Mouse (Mus musculus) natural killer cell, adult 2 months (primary cell): ENCODE results near the gene Cyp2u1.

Experiments used
- DNase-seq, 2 experiments: peaks; one replicate each; pipeline ENCODE4 v3.0.0; 2022; ENCODE audit warnings: low spot score in 2 of 2

Cyp2u1 gene

DNA sequence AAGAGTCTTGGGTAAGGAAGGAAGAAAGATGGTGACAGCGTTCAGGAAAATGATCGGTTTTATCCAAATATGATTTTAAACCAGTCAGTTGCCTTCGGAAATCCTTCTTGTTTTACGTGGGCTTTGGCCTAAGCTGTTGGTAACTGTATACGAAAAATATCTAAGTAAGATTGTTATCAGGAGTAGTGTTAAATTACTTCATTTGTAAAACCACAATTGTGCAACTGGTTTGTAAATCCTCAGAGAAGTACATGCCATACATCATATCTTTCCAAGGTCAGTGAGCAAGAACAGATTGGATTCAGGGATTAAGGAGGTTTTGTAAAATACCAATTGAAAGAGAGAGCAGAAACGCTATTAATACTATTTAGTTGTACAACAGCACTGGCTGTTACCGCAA lies 3.2 kb upstream of the Cyp2u1 start:
- DNase-seq, result no peak

DNA sequence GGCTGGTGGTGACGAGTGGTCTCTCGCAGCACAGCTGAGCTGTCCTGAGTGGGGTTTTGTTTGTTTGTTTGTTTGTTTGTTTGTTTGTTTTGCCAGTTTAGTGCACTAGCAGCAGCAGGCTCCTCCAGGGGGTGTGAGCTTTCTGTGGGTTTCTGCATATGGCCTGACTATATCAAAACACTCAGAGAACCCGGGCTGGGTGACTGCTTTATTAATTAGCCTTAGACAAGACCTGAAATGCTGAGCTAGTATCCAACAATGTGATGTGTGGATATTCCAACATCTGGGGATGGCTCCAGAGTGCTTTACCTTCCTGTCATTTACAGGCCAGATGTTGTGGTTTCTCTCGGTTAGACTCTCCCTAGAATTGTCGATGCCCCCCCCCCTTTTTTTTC lies 290 bp upstream of the Cyp2u1 start:
- no peak for DNase-seq

- peak; percentile 18 to 20 for DNase-seq
Measured at GRCm38 (mm10) chr3:131299908-131300307, 3.1 kb downstream of the Cyp2u1 start.

- DNase-seq, result no peak
Measured at GRCm38 (mm10) chr3:131299078-131299477, 3.9 kb downstream of the Cyp2u1 start.

GRCm38 (mm10) chr3:131296893-131297292 lies 6.1 kb downstream of the Cyp2u1 start:
- no peak for DNase-seq

GRCm38 (mm10) chr3:131295513-131296200 lies 7.4 kb downstream of the Cyp2u1 start:
- no peak for DNase-seq

DNA sequence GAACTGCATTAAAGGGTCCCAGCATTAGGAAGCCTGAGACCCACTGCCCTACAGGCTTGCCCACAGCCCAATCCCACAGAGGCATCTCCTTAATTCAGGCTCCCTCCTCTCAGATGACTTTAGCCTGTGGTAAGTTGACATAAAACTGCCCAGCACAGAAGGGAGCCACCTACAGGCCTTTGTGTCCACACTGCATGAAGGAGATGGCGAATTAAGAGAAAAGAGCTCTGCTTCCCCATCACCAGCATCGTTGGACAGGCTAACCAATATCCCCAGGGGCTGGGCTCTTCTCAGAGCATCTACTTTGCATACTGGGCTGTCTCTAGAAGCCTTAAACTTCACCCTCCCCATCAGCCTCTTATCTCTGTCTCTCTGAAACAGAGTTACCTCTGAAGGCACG lies 8.5 kb downstream of the Cyp2u1 start:
- no peak for DNase-seq

GRCm38 (mm10) chr3:131292959-131293358 lies 10.1 kb downstream of the Cyp2u1 start:
- no peak for DNase-seq

DNA sequence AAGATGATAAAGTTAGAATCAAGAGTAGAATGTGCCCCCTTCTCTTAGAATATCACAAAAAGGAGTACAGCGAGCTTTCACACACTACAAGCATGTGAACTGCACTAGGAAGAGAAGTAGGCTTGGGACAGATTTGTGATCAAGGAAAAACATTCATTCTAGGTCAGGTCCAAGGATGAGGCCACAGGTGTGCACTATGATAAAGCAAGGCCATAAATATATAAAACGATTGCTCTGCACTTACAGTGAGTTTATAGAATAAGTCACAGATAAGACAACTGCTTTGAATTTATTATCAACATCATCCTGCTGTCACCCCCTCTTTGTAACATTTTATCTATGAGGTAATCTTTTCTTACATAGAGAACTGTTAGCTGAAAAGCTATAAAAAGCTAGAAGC lies 10.7 kb downstream of the Cyp2u1 start:
- DNase-seq, result no peak

GRCm38 (mm10) chr3:131291890-131292289 lies 11.1 kb downstream of the Cyp2u1 start:
- DNase-seq, result no peak

- DNase-seq, result no peak
Measured at GRCm38 (mm10) chr3:131274151-131274550, 28.9 kb downstream of the Cyp2u1 start.

- no peak for DNase-seq
Measured at GRCm38 (mm10) chr3:131272374-131273100, 30.5 kb downstream of the Cyp2u1 start.

- DNase-seq, result peak; percentile 72 to 81
Measured at GRCm38 (mm10) chr3:131271559-131272373, 31.3 kb downstream of the Cyp2u1 start, which contains the start of gene Hadh. TSS of gene Hadh (minus strand) at chr3:131272101.

DNA sequence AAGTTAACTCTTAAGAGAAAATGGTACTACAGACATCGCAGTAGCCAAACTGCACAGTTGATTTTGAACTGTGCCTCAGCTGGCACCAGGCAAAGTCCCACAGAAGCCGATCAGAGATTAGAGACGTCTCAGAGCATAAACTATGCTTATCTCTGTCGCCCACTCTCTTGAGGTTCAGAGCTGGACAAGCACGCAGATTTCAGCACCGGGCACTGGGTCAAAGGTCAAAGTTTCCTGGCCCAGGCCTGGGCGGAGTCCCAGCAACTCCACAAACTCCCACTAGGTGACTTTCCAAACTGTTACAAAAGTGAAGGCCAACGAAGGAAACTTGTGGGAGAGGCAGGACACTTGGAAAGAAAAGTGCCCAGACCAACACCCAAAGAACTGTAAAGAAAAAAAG lies 31.9 kb downstream of the Cyp2u1 start:
- no peak for DNase-seq

- DNase-seq, result no peak
Measured at GRCm38 (mm10) chr3:131270381-131270780, 32.6 kb downstream of the Cyp2u1 start.

GRCm38 (mm10) chr3:131266366-131267050 lies 36.5 kb downstream of the Cyp2u1 start:
- DNase-seq, result no peak

DNA sequence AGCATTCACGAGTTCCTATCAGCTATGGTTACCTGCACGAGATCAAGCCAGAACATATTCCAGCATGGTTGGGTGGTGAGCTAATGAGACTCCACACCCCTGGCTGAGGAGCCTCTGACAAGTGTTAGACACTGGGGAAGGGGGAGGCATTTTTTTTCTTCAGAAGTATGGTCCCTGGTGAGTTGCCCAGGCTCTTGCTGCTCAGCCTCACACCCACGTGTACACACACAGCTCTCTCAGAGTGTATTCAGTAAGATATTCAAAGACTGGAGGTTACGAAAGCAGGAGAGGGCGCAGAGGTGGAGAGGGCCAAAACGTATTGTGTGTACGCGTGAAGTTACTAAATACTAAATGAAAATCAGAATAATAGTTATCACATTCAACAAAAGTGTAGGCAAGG lies 37.5 kb downstream of the Cyp2u1 start:
- no peak for DNase-seq

DNA sequence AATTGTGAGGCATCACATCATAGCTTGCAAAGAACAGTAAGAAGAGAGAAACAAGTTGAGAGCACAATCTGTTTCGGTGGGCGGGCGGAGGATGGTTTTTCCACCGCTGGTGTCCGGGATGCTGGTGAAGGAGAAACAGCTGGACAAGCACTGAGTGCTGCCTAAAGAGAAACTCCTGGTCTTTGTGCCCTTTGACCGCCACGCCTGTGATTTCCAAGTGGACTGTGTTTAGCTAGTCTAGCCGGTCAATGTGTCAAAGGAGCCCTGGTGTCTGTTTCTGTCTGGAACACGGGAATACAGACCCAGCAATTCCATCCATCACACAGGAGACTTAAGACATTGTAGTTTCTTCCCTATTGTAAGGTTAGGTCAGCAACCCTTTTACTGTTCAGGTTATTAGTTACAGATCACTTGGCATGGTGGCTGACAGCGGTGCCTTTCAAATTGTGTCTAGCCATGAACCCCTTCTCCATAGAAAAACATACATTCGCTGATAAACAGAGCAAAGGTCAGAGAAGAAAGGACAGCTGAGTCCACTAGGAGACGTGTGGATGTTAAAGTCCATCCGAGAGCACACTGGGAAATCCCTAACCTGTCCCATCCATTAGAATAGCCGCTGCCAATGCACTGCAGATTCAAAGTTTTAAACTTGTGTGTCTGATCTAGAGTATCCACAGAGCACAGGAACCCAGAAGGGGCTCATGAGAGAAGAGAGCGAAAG lies 39.1 kb downstream of the Cyp2u1 start:
- no peak for DNase-seq

- DNase-seq, result no peak
Measured at GRCm38 (mm10) chr3:131260418-131260817, 42.6 kb downstream of the Cyp2u1 start.

DNA sequence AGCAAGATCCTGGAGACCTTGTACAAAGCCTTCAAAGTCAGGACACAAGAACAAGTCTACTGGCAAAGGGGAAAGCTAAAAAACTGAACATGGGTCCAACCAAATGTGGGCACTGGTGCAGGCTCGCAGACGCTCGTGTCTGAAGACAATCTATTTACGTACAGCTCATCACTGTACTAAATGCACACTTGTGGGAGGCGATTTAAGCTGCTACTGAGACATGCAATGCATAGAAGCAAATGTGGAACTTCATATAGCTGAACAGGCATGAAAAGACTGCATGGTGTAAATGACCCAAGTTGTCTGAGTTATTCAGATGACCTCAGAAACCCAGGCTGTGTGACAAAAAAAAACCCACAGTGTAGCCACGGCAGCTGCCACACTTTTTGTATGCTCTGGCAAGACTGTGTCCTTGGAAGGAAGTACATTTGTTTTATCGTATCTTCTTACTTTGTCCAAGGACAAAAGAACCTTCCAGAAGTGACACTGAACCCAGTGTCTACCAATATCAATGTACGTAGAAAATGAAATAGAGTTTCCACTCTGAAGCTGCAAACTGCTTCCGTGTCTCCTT lies 43.5 kb downstream of the Cyp2u1 start:
- DNase-seq, result no peak

GRCm38 (mm10) chr3:131258921-131259320 lies 44.1 kb downstream of the Cyp2u1 start:
- DNase-seq, result no peak
